Mouse (Mus musculus): ENCODE data around the gene Ada. TPM values are rescaled to one million over a fixed set of nuclear protein-coding genes. Genes with fewer than 3 reads are reported as not detected.

Gene Ada
- polyA plus RNA-seq, 1 experiment from 2014 or later, result 3.8 TPM

Other genes starting within 250 kb of the Ada start
- 0.04 and 0.56 TPM in 2 replicates for gene Hnf4a, start 243.4 kb downstream of the Ada start, polyA plus RNA-seq (2014; fragmentation: Nextera tagmentation; extraction: Ambion mirVana)
- gene Ttpal, start 147.9 kb downstream of the Ada start, polyA plus RNA-seq (2014; fragmentation: Nextera tagmentation; extraction: Ambion mirVana), result 28.2 TPM in 2 replicates
- gene Serinc3, start 105.1 kb downstream of the Ada start, polyA plus RNA-seq (2014; fragmentation: Nextera tagmentation; extraction: Ambion mirVana), result 77.5 and 79.0 TPM in 2 replicates
- 249 and 252 TPM in 2 replicates for gene Pkig, start 91.9 kb downstream of the Ada start, polyA plus RNA-seq (2014; fragmentation: Nextera tagmentation; extraction: Ambion mirVana)
- 0.14 and 0.17 TPM in 2 replicates for gene Ccn5, start 70.6 kb upstream of the Ada start, polyA plus RNA-seq (2014; fragmentation: Nextera tagmentation; extraction: Ambion mirVana)
- not detected in 2 replicates for gene Kcnk15, start 103.4 kb upstream of the Ada start, polyA plus RNA-seq (2014; fragmentation: Nextera tagmentation; extraction: Ambion mirVana)
- gene Rims4, start 168.4 kb upstream of the Ada start, polyA plus RNA-seq (2014; fragmentation: Nextera tagmentation; extraction: Ambion mirVana), result 0.04 and 0.17 TPM in 2 replicates
- gene Ywhab, start 244.7 kb upstream of the Ada start, polyA plus RNA-seq (2014; fragmentation: Nextera tagmentation; extraction: Ambion mirVana), result 254 and 271 TPM in 2 replicates